Mouse (Mus musculus) left cerebral cortex, adult 11 months (tissue): ENCODE results near the gene Rfx5.
A peak's percentile ranks its signal among the peaks of the same experiment; 100 is the strongest.
"Not testable (repeated sequence)": the region's sequence is repeated elsewhere in the genome, so short reads cannot be mapped to it uniquely, and the experiment has no call there.

Source experiments
- DNase-seq: peaks from one replicate; pipeline ENCODE4 v3.0.0; 2022; ENCODE audit warnings: low spot score

Gene Rfx5

GRCm38 (mm10) chr3:94936147-94936546, 17.7 kb upstream of the Rfx5 start:
- not testable (repeated sequence) for DNase-seq

- not testable (repeated sequence) for DNase-seq
Measured at GRCm38 (mm10) chr3:94937194-94937593, 16.7 kb upstream of the Rfx5 start.

- not testable (repeated sequence) for DNase-seq
Measured at GRCm38 (mm10) chr3:94940033-94940432, 13.8 kb upstream of the Rfx5 start.

- not testable (repeated sequence) for DNase-seq
Measured at GRCm38 (mm10) chr3:94942211-94942967, 11.5 kb upstream of the Rfx5 start.

- DNase-seq, result not testable (repeated sequence)
Measured at GRCm38 (mm10) chr3:94943706-94944105, 10.2 kb upstream of the Rfx5 start.

GRCm38 (mm10) chr3:94948066-94948614, 5.7 kb upstream of the Rfx5 start:
- DNase-seq, result no peak

GRCm38 (mm10) chr3:94949645-94950044, 4.2 kb upstream of the Rfx5 start:
- DNase-seq, result no peak

- no peak for DNase-seq
Measured at GRCm38 (mm10) chr3:94952806-94953205, 1.1 kb upstream of the Rfx5 start.

GRCm38 (mm10) chr3:94953384-94953763, 501 bp upstream of the Rfx5 start:
- DNase-seq, result no peak

- DNase-seq, result no peak
Measured at GRCm38 (mm10) chr3:94958295-94958694, 4.4 kb downstream of the Rfx5 start.

GRCm38 (mm10) chr3:94959871-94960270, 6.0 kb downstream of the Rfx5 start:
- DNase-seq, result no peak

- DNase-seq, result no peak
Measured at GRCm38 (mm10) chr3:94960322-94960721, 6.4 kb downstream of the Rfx5 start.

GRCm38 (mm10) chr3:94964989-94965388, 11.1 kb downstream of the Rfx5 start:
- no peak for DNase-seq

GRCm38 (mm10) chr3:94965878-94966277, 12.0 kb downstream of the Rfx5 start:
- no peak for DNase-seq

GRCm38 (mm10) chr3:94972552-94972951, 18.7 kb downstream of the Rfx5 start:
- no peak for DNase-seq

- no peak for DNase-seq
Measured at GRCm38 (mm10) chr3:94973620-94974019, 19.7 kb downstream of the Rfx5 start.

- DNase-seq, result no peak
Measured at GRCm38 (mm10) chr3:94974026-94974527, 20.2 kb downstream of the Rfx5 start.

GRCm38 (mm10) chr3:94974528-94975422, 20.9 kb downstream of the Rfx5 start, which contains the start of gene Pi4kb:
Pi4kb (plus strand) TSS chr3:94974731.
- peak; percentile 77 for DNase-seq

- DNase-seq, result no peak
Measured at GRCm38 (mm10) chr3:94984312-94984711, 30.4 kb downstream of the Rfx5 start.

- no peak for DNase-seq
Measured at GRCm38 (mm10) chr3:94985513-94985912, 31.6 kb downstream of the Rfx5 start.

- no peak for DNase-seq
Measured at GRCm38 (mm10) chr3:94987578-94987977, 33.7 kb downstream of the Rfx5 start.

- DNase-seq, result no peak
Measured at GRCm38 (mm10) chr3:94989159-94989761, 35.4 kb downstream of the Rfx5 start.
